Comparison of ENCODE assay signal across 15 mouse cellular contexts in the genomic region with DNA sequence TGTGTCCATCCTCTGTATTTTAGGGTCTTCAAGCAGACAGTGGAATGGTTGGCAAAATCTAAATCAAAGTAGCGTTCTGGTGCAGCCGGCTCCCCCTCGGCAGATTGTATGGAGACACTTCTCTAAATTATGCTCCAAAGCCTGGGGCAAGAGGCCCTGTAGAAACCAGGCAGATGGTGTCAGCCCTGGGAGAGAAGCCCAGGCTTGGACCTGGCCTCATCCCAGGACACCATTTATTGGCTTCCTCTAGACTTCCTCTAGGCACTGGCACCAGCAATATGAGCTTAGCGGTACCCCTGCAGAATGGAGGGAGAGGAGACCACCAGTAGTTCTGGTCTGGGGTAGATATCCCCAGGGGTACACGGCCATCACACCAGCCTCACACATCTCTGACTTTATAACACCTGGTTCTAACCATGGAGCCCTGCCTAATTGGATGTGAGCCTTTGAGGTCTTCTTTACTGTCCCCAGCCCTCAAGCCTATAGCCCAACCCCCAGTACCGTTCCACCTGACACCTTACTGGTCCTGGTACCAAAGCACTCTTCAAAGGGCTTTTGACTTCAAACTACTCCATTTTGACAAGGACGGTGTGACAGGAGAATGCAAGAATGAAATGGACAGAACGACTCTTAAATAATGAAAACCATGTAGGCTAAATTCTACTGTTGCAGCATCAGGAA. TPM values are rescaled to one million over a fixed set of nuclear protein-coding genes. Genes with fewer than 3 reads are reported as not detected.
A peak's percentile ranks its signal among the peaks of the same experiment; 100 is the strongest.
DNase-seq lines count a peak whose midpoint lies in the region; ATAC-seq lines count a peak whose summit lies in the region.
"Had no signal": no experiment of that assay in that cellular context is flagged by ENCODE, and none has a peak within 500 bp of the region (broad histone marks: within the 10 kb centered on the region; RNA-seq: fewer than 3 reads in every experiment).

No protein-coding gene starts in this region.

- no peak overlapping the region for H3K4me2 ChIP-seq in neural tube, embryonic 14.5 days (ENCODE audit: low read depth, low read length)
- no peak overlapping the region for H3K4me2 ChIP-seq in neural tube, embryonic 15.5 days
- H3K4me2 ChIP-seq: limb, embryonic 12.5 days had no signal

- H3K27ac ChIP-seq in neural tube, embryonic 14.5 days (ENCODE audit: low read depth, low read length): no peak overlapping the region
- no peak overlapping the region for H3K27ac ChIP-seq in neural tube, embryonic 15.5 days (replicated peaks)
- H3K27ac ChIP-seq: kidney, postnatal 0 days; limb, embryonic 12.5 days; midbrain, embryonic 10.5 days had no signal

- H3K9me3 ChIP-seq in neural tube, embryonic 14.5 days (ENCODE audit: control insufficient read depth, low read length): no peaks in the 10 kb centered on the region
- H3K9me3 ChIP-seq in neural tube, embryonic 15.5 days (replicated peaks): no peaks in the 10 kb centered on the region
- H3K9me3 ChIP-seq: limb, embryonic 12.5 days; midbrain, embryonic 10.5 days had no signal

- no peaks in the 10 kb centered on the region for H3K27me3 ChIP-seq in neural tube, embryonic 14.5 days (ENCODE audit: control insufficient read depth, insufficient read depth, low read length)
- no peaks in the 10 kb centered on the region for H3K27me3 ChIP-seq in neural tube, embryonic 15.5 days (replicated peaks)
- H3K27me3 ChIP-seq: limb, embryonic 12.5 days had no signal

- no peaks in the 10 kb centered on the region for H3K4me1 ChIP-seq in neural tube, embryonic 14.5 days (ENCODE audit: control insufficient read depth, insufficient read depth, low read length)
- H3K4me1 ChIP-seq in neural tube, embryonic 15.5 days: no peaks in the 10 kb centered on the region
- H3K4me1 ChIP-seq: limb, embryonic 12.5 days; midbrain, embryonic 10.5 days had no signal

- WGBS in neural tube, embryonic 14.5 days: 77% methylated on average over 8 of the region's 8 CpGs
- WGBS in neural tube, embryonic 15.5 days: 76% methylated on average over 8 of the region's 8 CpGs

- peak; percentile 41; the same call in 1 of the 2 replicates for ATAC-seq in neural tube, embryonic 14.5 days (ENCODE audit: low read depth)
- no peak for ATAC-seq in neural tube, embryonic 15.5 days (ENCODE audit: low FRiP score)
- no peak for ATAC-seq in inflammation-experienced regulatory T-cells, adult 6 months
- ATAC-seq: intestine, embryonic 16.5 days had no signal

- no peak overlapping the region for H3K4me3 ChIP-seq in neural tube, embryonic 14.5 days (ENCODE audit: low read depth, low read length)
- H3K4me3 ChIP-seq in neural tube, embryonic 15.5 days (replicated peaks): no peak overlapping the region
- H3K4me3 ChIP-seq: limb, embryonic 12.5 days; midbrain, embryonic 10.5 days; myocyte had no signal

- peak; percentile 61 for DNase-seq in gastrocnemius, adult 18-20 months (ENCODE audit: low spot score)
- no peak for DNase-seq in gastrocnemius, postnatal 4 days (ENCODE audit: low spot score in 2 of 2)
- peak; percentile 95 for DNase-seq in cerebellum, postnatal 10 days
- DNase-seq in gastrocnemius, postnatal 25 days: peak; percentile 36
- DNase-seq in kidney, postnatal 4 days: no peak
- DNase-seq: adrenal gland, postnatal 14 days had no signal

- no peak overlapping the region for H3K9ac ChIP-seq in neural tube, embryonic 14.5 days (replicated peaks; ENCODE audit: low read depth, low read length)
- no peak overlapping the region for H3K9ac ChIP-seq in neural tube, embryonic 15.5 days (replicated peaks)
- H3K9ac ChIP-seq: limb, embryonic 12.5 days had no signal

- no peaks in the 10 kb centered on the region for H3K36me3 ChIP-seq in neural tube, embryonic 14.5 days (ENCODE audit: control insufficient read depth, insufficient read depth, low read length)
- H3K36me3 ChIP-seq in neural tube, embryonic 15.5 days: no peaks in the 10 kb centered on the region
- H3K36me3 ChIP-seq: limb, embryonic 12.5 days; midbrain, embryonic 10.5 days had no signal

RNA-seq across cellular contexts. Expression of a gene that starts 52.1 kb away (rescaled TPM):
- total RNA-seq in gastrocnemius, adult 18-20 months (2021): 10 to 100 TPM; 52.0 to 54.8 TPM
- total RNA-seq in gastrocnemius, postnatal 4 days (2021): 10 to 100 TPM; 95.0 to 95.4 TPM
- 6.5 and 6.8 TPM in 2 replicates for polyA plus RNA-seq in neural tube, embryonic 14.5 days (2014; fragmentation: Nextera tagmentation; extraction: Ambion mirVana)
- polyA plus RNA-seq in neural tube, embryonic 15.5 days (2015; fragmentation: Nextera tagmentation; extraction: Ambion mirVana): 4.4 and 5.9 TPM in 2 replicates
- 10 to 100 TPM; 71.7 to 90.2 TPM for total RNA-seq in gastrocnemius, postnatal 25 days (2021)
- polyA plus RNA-seq in inflammation-experienced regulatory T-cells, adult 6 months (2017; shearing (Covaris generic)): under 1 TPM in 1 of 3 experiments, not detected in 2; 0.13 TPM
- total RNA-seq: granulocyte monocyte progenitor cell, adult 5-6 weeks had no signal

Comparison
In these comparisons a context has a peak if more than half of its experiments do, and no peak if none do; other contexts are left out.
1. DNase-seq: peak in gastrocnemius, adult 18-20 months (single experiment), cerebellum, postnatal 10 days (2 of 2) and gastrocnemius, postnatal 25 days (single experiment); none in gastrocnemius, postnatal 4 days (0 of 2) and kidney, postnatal 4 days (0 of 2).